Mouse (Mus musculus) CH12.LX (cell line): Measurements from ENCODE around the gene Myh9.

Source experiments
- CTCF ChIP-seq, 2 experiments: IDR thresholded peaks in 1 of 2; conservative IDR thresholded peaks in 1 of 2; 2 replicates each; pipeline ENCODE4 v1.5.1; 2011 to 2012; ENCODE audit warnings: low read depth in 2 of 2, low read length in 2 of 2, improper control_type of control experiment in 1 of 2, inconsistent platforms in 1 of 2, mild to moderate bottlenecking in 1 of 2, moderate library complexity in 1 of 2
- EP300 ChIP-seq: IDR thresholded peaks from 2 replicates; pipeline ENCODE4 v1.6.1; 2011; ENCODE audit warnings: low read length, improper control_type of control experiment
- POLR2A ChIP-seq: IDR thresholded peaks from 2 replicates; pipeline ENCODE4 v1.6.1; 2011; ENCODE audit warnings: low read depth, mild to moderate bottlenecking, improper control_type of control experiment, low read length
- POLR2AphosphoS2 ChIP-seq: IDR thresholded peaks from 2 replicates; pipeline ENCODE4 v1.6.1; 2011; ENCODE audit warnings: low read depth, low read length, improper control_type of control experiment
- SIN3A ChIP-seq: IDR thresholded peaks from 2 replicates; pipeline ENCODE4 v1.6.1; 2012; ENCODE audit warnings: low read length, improper control_type of control experiment, inconsistent platforms

DNA sequence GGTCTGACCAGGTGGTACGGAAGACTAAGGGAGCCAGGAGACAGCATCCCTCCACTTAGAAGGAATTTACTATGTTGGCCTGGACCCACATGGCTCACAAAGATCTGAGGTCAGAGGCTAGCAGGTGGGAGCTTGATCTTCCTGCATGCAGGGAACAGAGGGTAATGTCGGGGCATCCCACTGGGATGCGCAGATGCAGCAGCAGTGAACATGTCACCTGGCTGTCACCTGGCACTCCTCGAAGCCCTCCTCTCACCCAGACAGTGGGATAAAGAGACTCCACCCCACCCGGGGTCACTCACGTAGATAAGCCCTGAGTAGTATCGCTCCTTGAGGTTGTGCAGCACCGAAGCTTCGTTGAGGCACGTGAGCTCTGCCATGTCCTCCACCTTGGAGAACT lies 29.4 kb downstream of the Myh9 start:
- TF ChIP-seq CTCF (conservative IDR thresholded peaks at IDR 0.05 in 1 of 2, IDR thresholded peaks at IDR 0.05 in 1 of 2; ENCODE audit: low read depth in 2 of 2, low read length in 2 of 2) (no peak), POLR2A (no peak), EP300 (no peak), POLR2AphosphoS2 (no peak), SIN3A (no peak)
